Mouse (Mus musculus) MEL (cell line): ENCODE data around the gene Dusp1. TPM values are rescaled to one million over a fixed set of nuclear protein-coding genes. Genes with fewer than 3 reads are reported as not detected.
A peak's percentile ranks its signal among the peaks of the same experiment; 100 is the strongest.

ENCODE experiments used
- DNase-seq: peaks from one replicate; pipeline ENCODE4 v3.0.0; 2011; ENCODE audit warnings: low read depth, low spot score
- H3K27ac ChIP-seq: 2 replicates; pipeline ENCODE4 v1.5.1; 2012; ENCODE audit warnings: low read depth, mild to moderate bottlenecking, control low read depth, low read length, moderate library complexity; ENCODE audit not compliant: control insufficient read depth
- H3K27me3 ChIP-seq, 2 experiments: fragments of 150-350 bp in 1 of 2; sonication (generic) in 1 of 2; 2 replicates each; pipeline ENCODE4 v1.6.1; 2012; ENCODE audit warnings: low read length in 2 of 2, mild to moderate bottlenecking in 2 of 2, improper control_type of control experiment in 1 of 2, moderate library complexity in 1 of 2; ENCODE audit not compliant: insufficient read depth in 2 of 2, control insufficient read depth in 1 of 2
- H3K36me3 ChIP-seq, 2 experiments: 2 replicates each; pipeline ENCODE4 v1.6.1; 2012 to 2014; ENCODE audit warnings: low read length in 2 of 2, improper control_type of control experiment in 1 of 2, inconsistent platforms in 1 of 2, mild to moderate bottlenecking in 1 of 2; ENCODE audit not compliant: insufficient read depth in 2 of 2, control insufficient read depth in 1 of 2
- H3K4me1 ChIP-seq, 2 experiments: fragments of 150-350 bp in 1 of 2; sonication (generic) in 1 of 2; 2 replicates each; pipeline ENCODE4 v1.6.1; 2012; ENCODE audit warnings: low read length in 2 of 2, improper control_type of control experiment in 1 of 2, mild to moderate bottlenecking in 1 of 2; ENCODE audit not compliant: insufficient read depth in 2 of 2, control insufficient read depth in 1 of 2
- H3K4me3 ChIP-seq, 2 experiments: fragments of 150-350 bp in 1 of 2; sonication (generic) in 1 of 2; 2 replicates each; pipeline ENCODE4 v1.5.1; 2012; ENCODE audit warnings: low read depth in 2 of 2, low read length in 2 of 2, mild to moderate bottlenecking in 2 of 2, moderate library complexity in 2 of 2, control low read depth in 1 of 2, improper control_type of control experiment in 1 of 2; ENCODE audit not compliant: control insufficient read depth in 1 of 2, insufficient read depth in 1 of 2
- H3K79me2 ChIP-seq: 2 replicates; pipeline ENCODE4 v1.6.1; 2012; ENCODE audit warnings: mild to moderate bottlenecking, low read length, moderate library complexity; ENCODE audit not compliant: control insufficient read depth, poor library complexity, insufficient read depth
- H3K9ac ChIP-seq: 2 replicates; pipeline ENCODE4 v1.6.1; 2012; ENCODE audit warnings: low read depth, mild to moderate bottlenecking, control low read depth, low read length, moderate library complexity; ENCODE audit not compliant: control insufficient read depth, poor library complexity, severe bottlenecking
- H3K9me3 ChIP-seq: fragments of 150-350 bp; sonication (generic); replicated peaks from 2 replicates; pipeline ENCODE4 v1.6.1; 2012; ENCODE audit warnings: mild to moderate bottlenecking, low read length, improper control_type of control experiment, moderate library complexity; ENCODE audit not compliant: insufficient read depth
- BHLHE40 ChIP-seq: IDR thresholded peaks from 2 replicates; pipeline ENCODE4 v1.6.1; 2012; ENCODE audit warnings: low read depth, mild to moderate bottlenecking, inconsistent platforms, low read length, improper control_type of control experiment, borderline replicate concordance
- CHD2 ChIP-seq: IDR thresholded peaks from 2 replicates; pipeline ENCODE4 v1.6.1; 2011; ENCODE audit warnings: low read length, improper control_type of control experiment
- CTCF ChIP-seq, 3 experiments: IDR thresholded peaks in 2 of 3; conservative IDR thresholded peaks in 1 of 3; 2 replicates each; pipeline ENCODE4 v1.5.1; 2011 to 2012; ENCODE audit warnings: low read length in 3 of 3, low read depth in 2 of 3, mild to moderate bottlenecking in 2 of 3, improper control_type of control experiment in 1 of 3, inconsistent platforms in 1 of 3, mixed read lengths in 1 of 3, moderate library complexity in 1 of 3; ENCODE audit not compliant: control insufficient read depth in 1 of 3, insufficient read depth in 1 of 3, poor library complexity in 1 of 3, severe bottlenecking in 1 of 3
- ELF1 ChIP-seq: IDR thresholded peaks from 2 replicates; pipeline ENCODE4 v1.6.1; 2014; ENCODE audit warnings: low read depth, mild to moderate bottlenecking, inconsistent platforms, low read length, improper control_type of control experiment, moderate library complexity
- ETS1 ChIP-seq: IDR thresholded peaks from 2 replicates; pipeline ENCODE4 v1.6.1; 2012; ENCODE audit warnings: low read depth, mild to moderate bottlenecking, inconsistent platforms, low read length, improper control_type of control experiment, moderate library complexity
- KAT2A ChIP-seq: conservative IDR thresholded peaks from 2 replicates; pipeline ENCODE4 v1.6.1; 2012; ENCODE audit warnings: low read depth, low read length, improper control_type of control experiment, inconsistent platforms
- MAZ ChIP-seq: IDR thresholded peaks from 2 replicates; pipeline ENCODE4 v1.6.1; 2012; ENCODE audit warnings: low read depth, mild to moderate bottlenecking, inconsistent platforms, low read length, improper control_type of control experiment
- MEF2A ChIP-seq: IDR thresholded peaks from 2 replicates; pipeline ENCODE4 v1.6.1; 2014; ENCODE audit warnings: low read depth, mild to moderate bottlenecking, inconsistent platforms, low read length, improper control_type of control experiment; ENCODE audit not compliant: poor library complexity, insufficient replicate concordance, severe bottlenecking; ENCODE audit errors: extremely low read depth
- MYB ChIP-seq: IDR thresholded peaks from 2 replicates; pipeline ENCODE4 v1.6.1; 2011; ENCODE audit warnings: mild to moderate bottlenecking, low read depth, low read length, improper control_type of control experiment
- MYC ChIP-seq: IDR thresholded peaks from 2 replicates; pipeline ENCODE4 v1.6.1; 2011; ENCODE audit warnings: low read depth, mild to moderate bottlenecking, low read length, improper control_type of control experiment, moderate library complexity
- NELFE ChIP-seq: IDR thresholded peaks from 2 replicates; pipeline ENCODE4 v1.6.1; 2011; ENCODE audit warnings: low read depth, low read length, improper control_type of control experiment
- NRF1 ChIP-seq: IDR thresholded peaks from 2 replicates; pipeline ENCODE4 v1.6.1; 2014; ENCODE audit warnings: low read depth, mild to moderate bottlenecking, inconsistent platforms, low read length, improper control_type of control experiment, moderate library complexity; ENCODE audit not compliant: poor library complexity, insufficient read depth, severe bottlenecking
- RAD21 ChIP-seq: IDR thresholded peaks from 2 replicates; pipeline ENCODE4 v1.6.1; 2011; ENCODE audit warnings: mild to moderate bottlenecking, low read depth, low read length, improper control_type of control experiment
- SIN3A ChIP-seq: IDR thresholded peaks from 2 replicates; pipeline ENCODE4 v1.6.1; 2012; ENCODE audit warnings: low read length, improper control_type of control experiment, inconsistent platforms
- TBP ChIP-seq: IDR thresholded peaks from 2 replicates; pipeline ENCODE4 v1.8.0; 2011; ENCODE audit warnings: low read depth, low read length, improper control_type of control experiment
- ZC3H11A ChIP-seq: IDR thresholded peaks from 2 replicates; pipeline ENCODE4 v1.6.1; 2012; ENCODE audit warnings: low read depth, mild to moderate bottlenecking, inconsistent platforms, low read length, improper control_type of control experiment
- polyA plus RNA-seq, 2 experiments: library from polyadenylated mRNA; stranded (reverse) in 1 of 2; unstranded in 1 of 2; fragments of >175 nt in 1 of 2; fragments of >200 nt in 1 of 2; gene quantifications; 2 replicates each; pipeline versions ENCODE4 v1.2.1 to v1.2.4; 2012; ENCODE audit warnings: low replicate concordance in 2 of 2, low read depth in 1 of 2; ENCODE audit not compliant: insufficient read length in 2 of 2, insufficient read depth in 1 of 2, missing spikeins in 1 of 2
- total RNA-seq: library from RNA; depleted of rRNA; stranded (reverse); fragments of 300-350 nt; gene quantifications from 2 replicates; pipeline ENCODE4 v1.2.3, GENCODE M21; 2012

Dusp1 gene
- total and polyA plus RNA-seq, 3 experiments = 0.96 to 5.0 TPM; not detected in 1

- peaks cover 0 to 7% of the 10 kb centered on the region in 2 experiments; a peak in 3 of 4 replicates for H3K36me3 ChIP-seq
These were observed 14.1 kb upstream of the Dusp1 start for GRCm38 (mm10) chr17:26575786-26576690.

GRCm38 (mm10) chr17:26574701-26575100 lies 12.8 kb upstream of the Dusp1 start:
- no peak overlapping the region for H3K4me3 ChIP-seq
- no peak for TF ChIP-seq MYB
- no peak for TF ChIP-seq SIN3A
- no peak for TF ChIP-seq ELF1
- no peak for TF ChIP-seq NRF1
- TF ChIP-seq MYC = no peak
- TF ChIP-seq MEF2A = no peak
- no peak for DNase-seq
- peaks cover 0 to 17% of the 10 kb centered on the region in 2 experiments for H3K4me1 ChIP-seq
- H3K36me3 ChIP-seq = peaks cover 0 to 14% of the 10 kb centered on the region in 2 experiments; a peak in 3 of 4 replicates
- no peaks in the 10 kb centered on the region for H3K27me3 ChIP-seq
- H3K27ac ChIP-seq = no peak overlapping the region
- H3K9me3 ChIP-seq = no peaks in the 10 kb centered on the region
- H3K9ac ChIP-seq = no peak overlapping the region
- peaks cover 12% of the 10 kb centered on the region for H3K79me2 ChIP-seq

More at GRCm38 (mm10) chr17:26575786-26576690, 14.1 kb upstream of the Dusp1 start:
- peak; percentile 36 for DNase-seq
- Histone ChIP-seq H3K27ac (no peak overlapping the region; the same call in 1 of the 2 replicates), H3K9me3 (no peaks in the 10 kb centered on the region), H3K9ac (no peak overlapping the region), H3K79me2 (peaks cover 10% of the 10 kb centered on the region), H3K4me3 (no peak overlapping the region), H3K27me3 (no peaks in the 10 kb centered on the region), H3K4me1 (peaks cover 0 to 6% of the 10 kb centered on the region in 2 experiments)
- TF ChIP-seq ETS1 (peak; percentile 55), BHLHE40 (no peak)

GRCm38 (mm10) chr17:26574118-26574517 lies 12.2 kb upstream of the Dusp1 start:
- TF ChIP-seq BHLHE40 = no peak
- no peak for TF ChIP-seq CTCF (IDR thresholded peaks at IDR 0.05 in 2 of 3, conservative IDR thresholded peaks at IDR 0.05 in 1 of 3; ENCODE audit: control insufficient read depth in 1 of 3, insufficient read depth in 1 of 3, low read depth in 2 of 3, low read length in 3 of 3, poor library complexity in 1 of 3, severe bottlenecking in 1 of 3)
- no peak for TF ChIP-seq KAT2A
- no peak for TF ChIP-seq NELFE
- TF ChIP-seq MAZ = no peak
- TF ChIP-seq TBP = no peak
- no peak for TF ChIP-seq ZC3H11A
- no peak for TF ChIP-seq CHD2
- TF ChIP-seq RAD21 = no peak
- TF ChIP-seq, all 39 proteins: peak for 0
- Histone ChIP-seq H3K27me3 (no peaks in the 10 kb centered on the region), H3K79me2 (peaks cover 12% of the 10 kb centered on the region), H3K9me3 (no peaks in the 10 kb centered on the region), H3K4me3 (no peak overlapping the region), H3K36me3 (peaks cover 0 to 14% of the 10 kb centered on the region in 2 experiments; a peak in 3 of 4 replicates), H3K9ac (no peak overlapping the region), H3K4me1 (peaks cover 0 to 17% of the 10 kb centered on the region in 2 experiments), H3K27ac (no peak overlapping the region)
- no peak for DNase-seq
